Mouse (Mus musculus) E14TG2a.4 (cell line): ENCODE measurements around the gene Gm17571.

Experiments
- H3K27me3 ChIP-seq: 2 replicates; pipeline ENCODE4 v1.6.1; 2014; ENCODE audit warnings: low read length, control low read depth; ENCODE audit not compliant: insufficient read depth
- H3K36me3 ChIP-seq: 2 replicates; pipeline ENCODE4 v1.6.1; 2014; ENCODE audit warnings: low read length, control low read depth; ENCODE audit not compliant: insufficient read depth
- H3K4me1 ChIP-seq: replicated peaks from 2 replicates; pipeline ENCODE4 v1.6.1; 2014; ENCODE audit warnings: low read depth, low read length, control low read depth
- H3K4me3 ChIP-seq: replicated peaks from 2 replicates; pipeline ENCODE4 v1.5.1; 2014; ENCODE audit warnings: mild to moderate bottlenecking, low read length
- H3K9me3 ChIP-seq: 2 replicates; pipeline ENCODE4 v1.6.1; 2014; ENCODE audit warnings: low read length, control low read depth
- CTCF ChIP-seq: conservative IDR thresholded peaks from 2 replicates; pipeline ENCODE4 v1.5.1; 2014; ENCODE audit warnings: low read length
- NANOG ChIP-seq: IDR thresholded peaks from 2 replicates; pipeline ENCODE4 v1.6.1; 2014; ENCODE audit warnings: borderline replicate concordance, low read length, mixed read lengths
- POU5F1 ChIP-seq: IDR thresholded peaks from 2 replicates; pipeline ENCODE4 v1.6.1; 2014; ENCODE audit warnings: low read length, borderline replicate concordance

The Gm17571 gene

GRCm38 (mm10) chr9:13465358-13466020 is 18.9 kb upstream of the Gm17571 start:
- no peaks in the 10 kb centered on the region for H3K4me1 ChIP-seq
- TF ChIP-seq POU5F1 (no peak), NANOG (no peak), CTCF (no peak)
- no peaks in the 10 kb centered on the region for H3K9me3 ChIP-seq
- H3K27me3 ChIP-seq = no peaks in the 10 kb centered on the region
- no peak overlapping the region for H3K4me3 ChIP-seq
- H3K36me3 ChIP-seq = no peaks in the 10 kb centered on the region

DNA sequence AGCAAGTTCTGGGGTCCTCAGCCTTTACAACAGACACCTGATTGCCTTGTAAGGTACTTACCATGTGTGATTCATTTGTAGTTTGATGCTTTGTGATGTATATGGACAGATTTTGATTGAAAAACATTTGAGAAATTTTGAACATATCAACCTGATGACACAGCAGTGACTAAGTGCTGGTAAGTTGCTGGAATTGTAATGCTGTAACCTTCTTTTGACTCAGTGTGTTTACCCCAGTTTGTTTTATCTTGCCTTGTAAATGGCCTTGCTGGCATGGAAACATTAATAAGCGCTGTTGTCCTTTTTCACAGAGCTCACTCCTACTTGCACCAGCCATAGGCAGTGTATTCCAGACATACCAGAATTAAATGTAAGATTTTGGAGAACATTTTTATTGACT is 14.4 kb upstream of the Gm17571 start:
- H3K4me3 ChIP-seq = no peak overlapping the region
- no peaks in the 10 kb centered on the region for H3K4me1 ChIP-seq
- TF ChIP-seq POU5F1 = no peak
- no peak for TF ChIP-seq NANOG
- TF ChIP-seq CTCF = no peak

GRCm38 (mm10) chr9:13460012-13460411 is 13.5 kb upstream of the Gm17571 start:
- no peak for TF ChIP-seq POU5F1
- no peak for TF ChIP-seq CTCF
- TF ChIP-seq NANOG = no peak
- H3K9me3 ChIP-seq = no peaks in the 10 kb centered on the region
- H3K36me3 ChIP-seq = no peaks in the 10 kb centered on the region
- H3K4me1 ChIP-seq = no peaks in the 10 kb centered on the region
- no peaks in the 10 kb centered on the region for H3K27me3 ChIP-seq
- H3K4me3 ChIP-seq = no peak overlapping the region

More for the DNA sequence above, 14.4 kb upstream of the Gm17571 start:
- no peaks in the 10 kb centered on the region for H3K36me3 ChIP-seq
- no peaks in the 10 kb centered on the region for H3K27me3 ChIP-seq
- no peaks in the 10 kb centered on the region for H3K9me3 ChIP-seq

- Histone ChIP-seq H3K27me3 (no peaks in the 10 kb centered on the region), H3K36me3 (no peaks in the 10 kb centered on the region), H3K4me1 (no peaks in the 10 kb centered on the region), H3K9me3 (no peaks in the 10 kb centered on the region), H3K4me3 (no peak overlapping the region)
- TF ChIP-seq NANOG = no peak
- TF ChIP-seq CTCF = no peak
- TF ChIP-seq POU5F1 = no peak
Measured at GRCm38 (mm10) chr9:13459371-13459770, 12.8 kb upstream of the Gm17571 start.

- no peak for TF ChIP-seq CTCF
- TF ChIP-seq NANOG = no peak
- TF ChIP-seq POU5F1 = no peak
Measured at GRCm38 (mm10) chr9:13457774-13458173, 11.2 kb upstream of the Gm17571 start.

DNA sequence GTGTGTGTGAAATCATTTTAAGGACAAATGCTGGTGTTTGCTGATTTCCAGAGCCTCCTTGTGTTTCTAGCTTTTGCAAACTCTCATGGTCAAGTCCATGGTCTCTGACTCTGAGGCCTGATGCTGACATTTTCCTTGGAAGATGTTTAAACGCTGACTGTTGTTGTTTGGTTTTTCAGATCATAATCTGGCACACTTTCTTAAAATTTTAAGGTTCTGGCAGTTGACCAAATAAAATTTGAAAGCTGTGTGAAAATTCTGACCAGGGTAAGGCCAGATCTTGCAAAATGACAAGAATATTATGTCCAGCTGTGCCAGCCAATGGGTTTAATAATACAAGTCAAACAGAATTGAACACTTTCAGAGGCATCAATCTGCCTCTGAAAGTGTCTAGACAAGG is 8.7 kb upstream of the Gm17571 start:
- TF ChIP-seq POU5F1 (no peak), CTCF (no peak), NANOG (no peak)
- Histone ChIP-seq H3K36me3 (no peaks in the 10 kb centered on the region), H3K27me3 (no peaks in the 10 kb centered on the region), H3K9me3 (no peaks in the 10 kb centered on the region), H3K4me3 (no peak overlapping the region), H3K4me1 (no peaks in the 10 kb centered on the region)

More at GRCm38 (mm10) chr9:13457774-13458173, 11.2 kb upstream of the Gm17571 start:
- Histone ChIP-seq H3K9me3 (no peaks in the 10 kb centered on the region), H3K4me1 (no peaks in the 10 kb centered on the region), H3K36me3 (no peaks in the 10 kb centered on the region), H3K4me3 (no peak overlapping the region), H3K27me3 (no peaks in the 10 kb centered on the region)

GRCm38 (mm10) chr9:13454651-13455123 is 8.1 kb upstream of the Gm17571 start:
- Histone ChIP-seq H3K27me3 (no peaks in the 10 kb centered on the region), H3K9me3 (no peaks in the 10 kb centered on the region), H3K4me3 (no peak overlapping the region), H3K4me1 (no peaks in the 10 kb centered on the region), H3K36me3 (no peaks in the 10 kb centered on the region)
- TF ChIP-seq POU5F1 (no peak), CTCF (no peak)

- no peaks in the 10 kb centered on the region for H3K9me3 ChIP-seq
- no peaks in the 10 kb centered on the region for H3K27me3 ChIP-seq
- no peak overlapping the region for H3K4me3 ChIP-seq
- H3K36me3 ChIP-seq = no peaks in the 10 kb centered on the region
- no peak for TF ChIP-seq POU5F1
- no peak for TF ChIP-seq NANOG
- no peak for TF ChIP-seq CTCF
- no peaks in the 10 kb centered on the region for H3K4me1 ChIP-seq
Measured at GRCm38 (mm10) chr9:13448716-13449115, 2.2 kb upstream of the Gm17571 start.

- no peaks in the 10 kb centered on the region for H3K27me3 ChIP-seq
- no peaks in the 10 kb centered on the region for H3K4me1 ChIP-seq
- H3K9me3 ChIP-seq = no peaks in the 10 kb centered on the region
- no peak overlapping the region for H3K4me3 ChIP-seq
- H3K36me3 ChIP-seq = no peaks in the 10 kb centered on the region
- no peak for TF ChIP-seq POU5F1
- no peak for TF ChIP-seq CTCF
- TF ChIP-seq NANOG = no peak
Measured at GRCm38 (mm10) chr9:13446236-13446635, 317 bp downstream of the Gm17571 start.
